Comparison of ENCODE assay signal across 9 mouse cellular contexts in genomic region chr14:8095562-8095950, GRCm38 (mm10). TPM values are rescaled to one million over a fixed set of nuclear protein-coding genes. Genes with fewer than 3 reads are reported as not detected.
A peak's percentile ranks its signal among the peaks of the same experiment; 100 is the strongest.
DNase-seq lines count a peak whose midpoint lies in the region.
"Had no signal": no experiment of that assay in that cellular context is flagged by ENCODE, and none has a peak within 500 bp of the region (broad histone marks: within the 10 kb centered on the region; RNA-seq: fewer than 3 reads in every experiment).

No protein-coding gene starts in this region.

- no peak overlapping the region for H3K27ac ChIP-seq in limb, embryonic 10.5 days
- H3K27ac ChIP-seq: limb, embryonic 15.5 days had no signal

- WGBS in limb, embryonic 10.5 days, result 68% methylated on average over 7 of the region's 7 CpGs

- no peaks in the 10 kb centered on the region for H3K9me3 ChIP-seq in limb, embryonic 10.5 days (replicated peaks)
- H3K9me3 ChIP-seq: limb, embryonic 15.5 days had no signal

- peak; percentile 43 for DNase-seq in adrenal gland, postnatal 14 days
- peak; percentile 73 to 77 for DNase-seq in heart, adult 9 months (ENCODE audit: low spot score in 2 of 2)
- DNase-seq in kidney, adult 9 months, result peak; percentile 56
- DNase-seq in lung, postnatal 14 days, result peak; percentile 51
- no peak for DNase-seq in embryo, embryonic 10.5 days (ENCODE audit: low spot score)
- no peak for DNase-seq in limb, embryonic 10.5 days (ENCODE audit: low spot score)
- DNase-seq in cerebellum, postnatal 14 days, result no peak
- DNase-seq in frontal cortex, postnatal 36 days (ENCODE audit: low spot score in 2 of 2), result no peak

- H3K27me3 ChIP-seq in limb, embryonic 10.5 days (ENCODE audit: low read depth, poor library complexity, severe bottlenecking), result no peaks in the 10 kb centered on the region
- H3K27me3 ChIP-seq: limb, embryonic 15.5 days had no signal

- H3K36me3 ChIP-seq in limb, embryonic 10.5 days, result peaks cover 9% of the 10 kb centered on the region

- H3K4me3 ChIP-seq in limb, embryonic 10.5 days, result no peak overlapping the region
- H3K4me3 ChIP-seq: limb, embryonic 15.5 days had no signal

- peaks cover 6% of the 10 kb centered on the region for H3K4me1 ChIP-seq in limb, embryonic 10.5 days

RNA-seq across cellular contexts. Expression of gene Pxk, which starts 2.5 kb away (rescaled TPM):
- total RNA-seq in adrenal gland, postnatal 14 days (2021), result 54.8 and 61.4 TPM in 2 replicates
- 15.7 and 21.7 TPM in 2 replicates for polyA plus RNA-seq in limb, embryonic 10.5 days (2016; fragmentation: Nextera tagmentation; extraction: Ambion mirVana)

RNA-seq across cellular contexts. Expression of gene Rpp14, which starts 15.4 kb away (rescaled TPM):
- 35.8 and 37.1 TPM in 2 replicates for total RNA-seq in adrenal gland, postnatal 14 days (2021)
- 51.3 and 53.6 TPM in 2 replicates for polyA plus RNA-seq in limb, embryonic 10.5 days (2016; fragmentation: Nextera tagmentation; extraction: Ambion mirVana)

Comparison
In these comparisons a context has a peak if more than half of its experiments do, and no peak if none do; other contexts are left out.
1. DNase-seq: peak in adrenal gland, postnatal 14 days (single experiment), heart, adult 9 months (2 of 2), kidney, adult 9 months (single experiment) and lung, postnatal 14 days (single experiment); none in embryo, embryonic 10.5 days (single experiment), limb, embryonic 10.5 days (single experiment), cerebellum, postnatal 14 days (0 of 2) and frontal cortex, postnatal 36 days (0 of 2).